Mouse (Mus musculus) liver, embryonic 16.5 days (tissue): ENCODE measurements around the gene Panx1. TPM values are rescaled to one million over a fixed set of nuclear protein-coding genes. Genes with fewer than 3 reads are reported as not detected.

Source experiments
- ATAC-seq: fragments of 200-750 bp; cut with Nextera tagmentation; 2 replicates; pipeline ENCODE4 v1.8.0; 2017; ENCODE audit warnings: low read depth, mild to moderate bottlenecking, moderate number of reproducible peaks, moderate library complexity
- H3K27ac ChIP-seq: fragments of 300-500 bp; sonication (generic); 2 replicates; pipeline ENCODE4 v1.5.1; 2014; ENCODE audit warnings: mild to moderate bottlenecking, low read length
- H3K27me3 ChIP-seq: fragments of 300-500 bp; sonication (generic); 2 replicates; pipeline ENCODE4 v1.6.1; 2014; ENCODE audit warnings: low read depth, low read length, mixed read lengths; ENCODE audit not compliant: control insufficient read depth, insufficient read depth
- H3K36me3 ChIP-seq: fragments of 300-500 bp; sonication (generic); 2 replicates; pipeline ENCODE4 v1.6.1; 2014; ENCODE audit warnings: mild to moderate bottlenecking; ENCODE audit not compliant: control insufficient read depth, insufficient read depth
- H3K4me1 ChIP-seq: fragments of 300-500 bp; sonication (generic); 2 replicates; pipeline ENCODE4 v1.6.1; 2014; ENCODE audit warnings: low read depth, low read length, mixed read lengths; ENCODE audit not compliant: control insufficient read depth
- H3K4me2 ChIP-seq: fragments of 300-500 bp; sonication (generic); 2 replicates; pipeline ENCODE4 v1.6.1; 2014; ENCODE audit warnings: low read depth, low read length, mixed read lengths
- H3K4me3 ChIP-seq: fragments of 300-500 bp; sonication (generic); 2 replicates; pipeline ENCODE4 v1.5.1; 2014; ENCODE audit warnings: low read depth, mild to moderate bottlenecking, low read length
- H3K9ac ChIP-seq: fragments of 300-500 bp; sonication (generic); 2 replicates; pipeline ENCODE4 v1.6.1; 2014; ENCODE audit warnings: low read depth, low read length
- H3K9me3 ChIP-seq: fragments of 300-500 bp; sonication (generic); replicated peaks from 2 replicates; pipeline ENCODE4 v1.6.1; 2016; ENCODE audit warnings: low read length; ENCODE audit not compliant: control insufficient read depth
- WGBS: fragments of 180-500 bp; shearing (Covaris S2); extraction: QIAGEN DNeasy Blood & Tissue Kit; methylation state at CpG from one replicate; pipeline ENCODE4 v1.1.7; 2014; ENCODE audit not compliant: insufficient replicate concordance; 5-methylcytosine and 5-hydroxymethylcytosine counted together
- polyA plus RNA-seq: library from polyadenylated mRNA; unstranded; fragments of >200 nt; fragmentation: Nextera tagmentation; extraction: Ambion mirVana; gene quantifications from 2 replicates; pipeline ENCODE4 v1.2.1, GENCODE M21; 2015

Panx1 gene
- polyA plus RNA-seq, 1 experiment from 2014 or later: 3.3 TPM

DNA sequence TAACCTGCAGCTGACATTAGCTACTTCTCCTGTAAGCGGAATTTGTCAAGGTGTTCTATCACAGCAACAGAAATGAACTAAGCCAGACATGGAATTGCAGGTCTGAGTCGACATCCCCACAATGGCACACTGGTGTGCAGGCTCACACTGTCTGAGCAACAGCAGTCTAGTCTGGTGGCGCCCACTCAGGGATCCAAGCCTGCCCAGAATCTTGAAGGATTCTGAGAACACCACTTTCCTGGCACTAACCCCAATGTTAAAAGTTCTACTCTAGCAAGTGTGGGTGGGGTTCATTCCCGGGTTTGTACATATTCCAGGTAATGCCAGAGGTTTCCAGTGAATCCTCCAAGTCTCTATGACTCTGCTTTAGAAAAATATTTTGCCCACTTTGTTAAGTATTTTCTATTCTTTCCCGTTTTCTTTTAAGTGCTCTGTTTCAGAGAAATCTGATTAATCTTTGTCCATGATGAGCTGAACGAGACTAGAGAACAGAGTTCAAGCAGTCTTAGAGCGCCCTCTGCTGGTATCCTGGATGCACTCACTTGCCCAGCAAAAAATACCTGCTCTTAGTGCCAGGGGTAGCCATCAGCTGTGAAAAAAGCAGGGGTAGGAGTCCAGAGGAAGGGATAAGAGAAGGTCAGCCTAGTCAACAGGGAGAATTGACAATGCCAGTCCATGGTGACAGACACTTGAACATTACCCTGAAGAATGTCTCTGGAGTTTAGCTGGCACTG is 29.9 kb downstream of the Panx1 start:
- WGBS: 43% methylated on average over 7 of the region's 7 CpGs
- Histone ChIP-seq H3K27ac (no peak overlapping the region), H3K27me3 (no peaks in the 10 kb centered on the region), H3K9me3 (no peaks in the 10 kb centered on the region), H3K4me3 (no peak overlapping the region), H3K4me2 (no peak overlapping the region), H3K9ac (no peak overlapping the region), H3K36me3 (no peaks in the 10 kb centered on the region), H3K4me1 (no peaks in the 10 kb centered on the region)
- no peak for ATAC-seq

- Histone ChIP-seq H3K4me3 (no peak overlapping the region), H3K9me3 (no peaks in the 10 kb centered on the region), H3K27me3 (no peaks in the 10 kb centered on the region), H3K4me2 (no peak overlapping the region), H3K27ac (no peak overlapping the region), H3K9ac (no peak overlapping the region), H3K4me1 (no peaks in the 10 kb centered on the region), H3K36me3 (no peaks in the 10 kb centered on the region)
- WGBS: 78% methylated on average over 14 of the region's 14 CpGs
- no peak for ATAC-seq
Observed at GRCm38 (mm10) chr9:15007566-15007965, 37.7 kb downstream of the Panx1 start.

- H3K36me3 ChIP-seq: no peaks in the 10 kb centered on the region
- H3K4me1 ChIP-seq: no peaks in the 10 kb centered on the region
- H3K9me3 ChIP-seq: no peaks in the 10 kb centered on the region
- H3K27me3 ChIP-seq: no peaks in the 10 kb centered on the region
- ATAC-seq: no peak
- H3K27ac ChIP-seq: no peak overlapping the region
- no peak overlapping the region for H3K4me3 ChIP-seq
- no peak overlapping the region for H3K9ac ChIP-seq
- WGBS: 49% methylated on average over 9 of the region's 9 CpGs
- no peak overlapping the region for H3K4me2 ChIP-seq
Observed at GRCm38 (mm10) chr9:15004298-15004685, 41.0 kb downstream of the Panx1 start.

DNA sequence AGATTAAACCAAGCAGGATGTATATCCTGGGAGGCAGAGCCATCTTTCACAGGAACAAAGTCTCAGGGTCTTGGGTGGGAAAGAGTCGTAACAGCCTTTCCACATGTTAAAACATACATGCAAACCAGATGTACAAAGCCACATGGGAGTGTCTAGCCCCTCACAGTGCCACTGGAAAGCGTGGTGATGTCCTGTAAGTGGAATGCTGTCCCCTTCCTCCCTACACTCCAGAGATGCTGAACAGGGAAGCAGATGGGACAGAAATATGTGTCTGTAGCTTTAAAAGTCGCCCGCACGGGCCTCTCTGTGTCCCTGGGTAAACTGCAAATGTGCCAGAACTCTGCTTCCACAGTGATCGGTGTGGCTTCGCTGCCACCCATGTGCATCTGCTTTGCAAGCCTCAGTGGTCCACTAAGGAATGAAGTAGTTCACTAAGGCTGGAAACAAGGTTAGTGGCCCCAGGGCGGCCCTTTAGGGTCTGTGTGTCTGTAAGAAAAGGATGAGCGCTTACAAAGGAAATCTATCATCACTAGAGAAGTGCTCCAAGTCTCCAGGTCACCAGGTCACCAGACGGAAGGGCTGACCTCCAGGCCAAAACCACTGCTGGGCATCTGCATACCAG is 41.5 kb downstream of the Panx1 start:
- no peak for ATAC-seq
- Histone ChIP-seq H3K27ac (no peak overlapping the region), H3K4me3 (no peak overlapping the region), H3K4me2 (no peak overlapping the region), H3K9ac (no peak overlapping the region), H3K27me3 (no peaks in the 10 kb centered on the region), H3K9me3 (no peaks in the 10 kb centered on the region), H3K36me3 (no peaks in the 10 kb centered on the region), H3K4me1 (no peaks in the 10 kb centered on the region)
- WGBS: 69% methylated on average over 10 of the region's 10 CpGs

DNA sequence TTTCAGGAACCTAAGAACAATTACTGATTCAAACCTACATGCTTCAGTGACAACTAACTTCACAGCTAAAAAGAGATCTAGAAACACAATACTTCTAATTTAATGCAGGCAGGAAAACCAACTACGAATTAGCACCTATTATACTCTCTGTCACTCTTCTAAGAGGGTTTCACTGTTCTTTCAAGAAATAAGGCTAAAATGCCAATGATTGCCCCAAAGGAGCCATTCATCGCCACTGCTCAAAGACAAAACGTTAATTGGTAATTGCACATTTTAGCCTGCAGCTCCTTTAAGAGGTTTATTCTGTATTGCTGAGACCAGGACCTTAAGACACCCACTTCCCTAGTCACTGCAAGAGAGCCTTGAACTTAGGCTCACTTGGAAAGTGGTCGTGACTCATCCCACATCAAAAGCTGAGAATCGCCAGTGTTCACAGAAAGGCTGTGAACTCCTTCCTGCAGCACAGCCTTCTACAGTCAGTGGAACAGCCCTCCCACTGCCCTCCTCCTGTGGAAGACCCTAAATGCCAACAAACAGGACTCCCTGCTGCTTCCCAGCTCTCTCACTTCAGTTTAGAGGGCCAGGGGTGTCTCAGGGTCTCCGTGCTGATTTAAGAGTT is 42.2 kb downstream of the Panx1 start:
- Histone ChIP-seq H3K27ac (no peak overlapping the region), H3K4me1 (no peaks in the 10 kb centered on the region), H3K36me3 (no peaks in the 10 kb centered on the region), H3K4me2 (no peak overlapping the region), H3K27me3 (no peaks in the 10 kb centered on the region), H3K9me3 (no peaks in the 10 kb centered on the region), H3K4me3 (no peak overlapping the region), H3K9ac (no peak overlapping the region)
- WGBS: 60% methylated on average over 6 of the region's 6 CpGs
- no peak for ATAC-seq

DNA sequence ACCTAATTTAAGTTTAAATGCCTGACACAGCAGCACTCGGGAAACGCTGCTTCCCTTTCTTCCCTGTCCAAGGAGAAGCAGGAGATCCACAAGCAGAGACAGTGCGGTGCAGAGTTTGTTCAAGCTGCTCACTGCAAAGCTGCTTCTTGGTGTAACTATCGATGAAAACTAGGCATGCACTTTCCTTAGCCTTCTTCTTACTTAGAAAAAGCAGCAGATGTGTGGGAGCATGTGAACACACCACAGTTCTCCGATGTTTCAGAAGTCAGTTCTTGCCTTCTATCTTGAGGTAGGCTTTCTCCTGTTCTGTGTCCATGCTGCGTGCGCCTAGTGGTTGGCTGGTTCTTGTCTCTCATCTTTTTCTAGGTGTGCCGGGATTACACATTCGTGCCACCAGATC is 46.5 kb downstream of the Panx1 start:
- H3K4me1 ChIP-seq: no peaks in the 10 kb centered on the region
- 65% methylated on average over 9 of the region's 9 CpGs for WGBS
- no peaks in the 10 kb centered on the region for H3K36me3 ChIP-seq
- no peak overlapping the region for H3K4me2 ChIP-seq
- no peaks in the 10 kb centered on the region for H3K27me3 ChIP-seq
- no peak overlapping the region for H3K27ac ChIP-seq
- H3K9ac ChIP-seq: no peak overlapping the region
- no peak for ATAC-seq
- H3K9me3 ChIP-seq: no peaks in the 10 kb centered on the region
- H3K4me3 ChIP-seq: no peak overlapping the region

GRCm38 (mm10) chr9:14997271-14998055 is 47.8 kb downstream of the Panx1 start:
- Histone ChIP-seq H3K9me3 (no peaks in the 10 kb centered on the region), H3K4me1 (no peaks in the 10 kb centered on the region), H3K27ac (no peak overlapping the region), H3K4me3 (no peak overlapping the region), H3K36me3 (no peaks in the 10 kb centered on the region), H3K4me2 (no peak overlapping the region), H3K27me3 (no peaks in the 10 kb centered on the region), H3K9ac (no peak overlapping the region)
- no peak for ATAC-seq
- WGBS: 59% methylated on average over 11 of the region's 11 CpGs

DNA sequence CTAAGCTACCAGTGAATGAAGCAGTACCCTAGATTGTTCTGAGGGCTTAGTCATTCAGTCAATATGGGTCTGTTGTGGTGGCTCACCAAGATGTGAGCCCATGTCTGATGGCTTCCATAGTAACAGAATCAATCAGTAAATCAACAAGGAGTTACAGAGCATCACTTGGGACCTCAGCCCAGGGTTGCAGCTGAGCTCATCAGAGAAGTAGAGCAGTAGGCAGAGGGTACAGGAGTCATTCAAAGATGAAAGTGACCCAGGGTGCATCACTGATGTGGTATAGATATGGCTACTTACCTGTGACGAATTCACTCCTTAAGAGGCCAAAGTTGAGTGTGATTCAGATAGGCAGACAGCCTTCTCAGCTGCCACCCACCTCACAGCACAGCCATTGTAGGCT is 49.8 kb downstream of the Panx1 start:
- Histone ChIP-seq H3K4me3 (no peak overlapping the region), H3K27me3 (no peaks in the 10 kb centered on the region), H3K4me1 (no peaks in the 10 kb centered on the region), H3K9me3 (no peaks in the 10 kb centered on the region), H3K4me2 (no peak overlapping the region), H3K27ac (no peak overlapping the region), H3K9ac (no peak overlapping the region), H3K36me3 (no peaks in the 10 kb centered on the region)
- 42% methylated on average over 1 of the region's 1 CpGs for WGBS
- no peak for ATAC-seq
